Mouse (Mus musculus) stomach, postnatal 0 days (tissue): ENCODE measurements around the gene Slc44a1. TPM values are rescaled to one million over a fixed set of nuclear protein-coding genes. Genes with fewer than 3 reads are reported as not detected.

Experiments used
- ATAC-seq: fragments of 200-750 bp; cut with Nextera tagmentation; 2 replicates; pipeline ENCODE4 v1.8.0; 2017; ENCODE audit not compliant: low FRiP score, low TSS enrichment
- DNase-seq: peaks from one replicate; pipeline ENCODE4 v3.0.0-alpha.2; 2016; ENCODE audit warnings: low spot score
- H3K27ac ChIP-seq: fragments of 300-500 bp; sonication (generic); replicated peaks from 2 replicates; pipeline ENCODE4 v1.5.1; 2014; ENCODE audit warnings: mild to moderate bottlenecking, control low read depth
- H3K27me3 ChIP-seq: fragments of 300-500 bp; sonication (generic); 2 replicates; pipeline ENCODE4 v1.6.1; 2014; ENCODE audit warnings: low read length; ENCODE audit not compliant: control insufficient read depth, insufficient read depth
- H3K36me3 ChIP-seq: fragments of 300-500 bp; sonication (generic); 2 replicates; pipeline ENCODE4 v1.6.1; 2014; ENCODE audit warnings: low read length, mixed read lengths; ENCODE audit not compliant: control insufficient read depth, insufficient read depth
- H3K4me1 ChIP-seq: fragments of 300-500 bp; sonication (generic); replicated peaks from 2 replicates; pipeline ENCODE4 v1.6.1; 2014; ENCODE audit warnings: antibody characterized with exemption; ENCODE audit not compliant: control insufficient read depth, insufficient read depth
- H3K4me2 ChIP-seq: fragments of 300-500 bp; sonication (generic); replicated peaks from 2 replicates; pipeline ENCODE4 v1.6.1; 2014; ENCODE audit warnings: low read depth, mild to moderate bottlenecking, control low read depth, moderate library complexity
- H3K4me3 ChIP-seq: fragments of 300-500 bp; sonication (generic); 2 replicates; pipeline ENCODE4 v1.5.1; 2014; ENCODE audit warnings: low read depth, low read length, control low read depth
- H3K9ac ChIP-seq: fragments of 300-500 bp; sonication (generic); 2 replicates; pipeline ENCODE4 v1.6.1; 2014; ENCODE audit warnings: mild to moderate bottlenecking, low read length, control low read depth, mixed read lengths
- H3K9me3 ChIP-seq: fragments of 300-500 bp; sonication (generic); 2 replicates; pipeline ENCODE4 v1.6.1; 2016; ENCODE audit warnings: low read length; ENCODE audit not compliant: control insufficient read depth
- CTCF ChIP-seq: IDR thresholded peaks from 2 replicates; pipeline ENCODE4 v1.5.1; 2016; ENCODE audit warnings: antibody characterized with exemption, low read depth, mild to moderate bottlenecking, moderate library complexity
- EP300 ChIP-seq: optimal IDR thresholded peaks from 2 replicates; pipeline ENCODE3; 2016; ENCODE audit warnings: antibody characterized with exemption
- WGBS: fragments of 180-500 bp; shearing (Covaris S2); extraction: QIAGEN DNeasy Blood & Tissue Kit; methylation state at CpG from one replicate; pipeline ENCODE4 v1.1.7; 2014; 5-methylcytosine and 5-hydroxymethylcytosine counted together
- polyA plus RNA-seq: library from polyadenylated mRNA; unstranded; fragments of >200 nt; fragmentation: Nextera tagmentation; extraction: Ambion mirVana; gene quantifications from 2 replicates; pipeline ENCODE4 v1.2.1, GENCODE M21; 2015

Gene Slc44a1
- polyA plus RNA-seq, 1 experiment from 2014 or later: 31.9 TPM

DNA sequence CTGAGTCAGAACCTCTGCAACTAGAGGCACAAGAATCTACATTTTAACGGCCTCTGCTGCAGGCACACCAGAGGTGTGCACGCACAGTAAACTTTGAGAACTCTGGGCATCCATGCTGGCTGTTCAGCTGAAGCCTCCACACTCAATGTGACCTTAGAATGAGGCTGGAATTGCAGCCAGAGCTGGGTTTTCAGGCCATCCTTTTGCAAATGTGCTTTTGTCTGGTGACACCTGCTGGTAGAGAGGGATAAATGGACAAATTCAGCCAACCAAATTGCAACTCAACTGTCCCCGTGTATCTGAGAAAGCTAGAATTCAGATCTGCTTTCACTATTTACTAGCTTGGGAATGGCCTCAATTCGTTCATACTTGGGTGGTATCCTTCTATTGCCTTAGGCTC, 154.0 kb downstream of the Slc44a1 start:
- ATAC-seq (no peak; the same call in 1 of the 2 replicates), DNase-seq (peak; percentile 37)
- TF ChIP-seq CTCF (peak; percentile 90), EP300 (no peak)
- Histone ChIP-seq H3K4me1 (no peaks in the 10 kb centered on the region), H3K9ac (no peak overlapping the region), H3K27me3 (no peaks in the 10 kb centered on the region), H3K4me2 (no peak overlapping the region), H3K36me3 (no peaks in the 10 kb centered on the region), H3K4me3 (no peak overlapping the region), H3K27ac (no peak overlapping the region), H3K9me3 (no peaks in the 10 kb centered on the region)
- WGBS: 26% methylated on average over 4 of the region's 4 CpGs

- WGBS: 53% methylated on average over 12 of the region's 12 CpGs
- H3K36me3 ChIP-seq: no peaks in the 10 kb centered on the region
- H3K9me3 ChIP-seq: no peaks in the 10 kb centered on the region
- no peaks in the 10 kb centered on the region for H3K4me1 ChIP-seq
- H3K4me2 ChIP-seq: no peak overlapping the region
- H3K27ac ChIP-seq: no peak overlapping the region
- H3K4me3 ChIP-seq: no peak overlapping the region
- no peaks in the 10 kb centered on the region for H3K27me3 ChIP-seq
- TF ChIP-seq EP300 (no peak), CTCF (no peak)
- DNase-seq (no peak), ATAC-seq (peak; percentile 58; the same call in 1 of the 2 replicates)
- H3K9ac ChIP-seq: no peak overlapping the region
Observed at GRCm38 (mm10) chr4:53595246-53596062, 155.2 kb downstream of the Slc44a1 start.

DNA sequence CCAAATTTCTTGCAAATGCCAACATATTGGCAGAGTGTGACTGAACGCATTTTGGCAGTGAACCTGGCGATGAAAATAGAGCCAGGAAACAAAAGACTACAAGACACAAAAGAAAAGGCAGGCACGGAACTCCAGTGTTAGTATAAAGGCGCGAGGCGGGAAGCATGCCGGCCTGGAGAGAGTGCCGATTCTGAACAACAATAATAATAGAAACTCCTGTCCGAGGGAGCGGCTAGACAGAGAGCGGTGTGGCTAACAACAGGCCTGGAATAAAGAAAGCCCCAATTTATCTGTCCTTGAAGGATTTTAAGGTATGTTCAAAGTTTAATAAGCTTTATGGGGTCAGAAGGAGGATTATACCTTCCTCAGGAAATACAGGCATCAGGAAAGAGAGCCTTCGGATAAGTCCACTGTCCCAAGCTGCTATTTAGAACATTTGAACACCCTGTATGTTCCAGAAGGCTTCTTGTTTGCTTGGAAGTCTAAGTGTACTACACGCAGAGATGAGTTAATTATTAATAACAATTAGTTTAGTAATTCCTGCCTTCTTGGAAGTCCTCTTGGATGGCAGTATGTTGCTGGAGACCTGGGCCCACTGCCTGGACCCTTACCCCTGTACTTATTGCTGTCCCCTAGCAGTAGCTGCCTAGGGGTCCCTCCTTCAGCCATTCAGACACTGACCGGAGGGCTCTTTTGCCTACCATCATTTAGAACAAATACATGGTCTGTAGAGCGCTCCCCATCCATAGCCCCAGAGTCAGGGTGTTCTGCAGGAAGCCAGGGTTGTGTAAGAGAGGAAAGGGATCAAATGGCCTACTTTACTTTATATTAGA, 156.1 kb downstream of the Slc44a1 start:
- H3K36me3 ChIP-seq: no peaks in the 10 kb centered on the region
- no peak overlapping the region; the same call in 1 of the 2 replicates for H3K27ac ChIP-seq
- DNase-seq (no peak), ATAC-seq (no peak)
- no peaks in the 10 kb centered on the region for H3K4me1 ChIP-seq
- H3K4me3 ChIP-seq: no peak overlapping the region
- no peaks in the 10 kb centered on the region for H3K9me3 ChIP-seq
- no peak overlapping the region for H3K9ac ChIP-seq
- WGBS: 55% methylated on average over 15 of the region's 15 CpGs
- H3K4me2 ChIP-seq: no peak overlapping the region
- no peaks in the 10 kb centered on the region for H3K27me3 ChIP-seq
- TF ChIP-seq CTCF (no peak), EP300 (no peak)

DNA sequence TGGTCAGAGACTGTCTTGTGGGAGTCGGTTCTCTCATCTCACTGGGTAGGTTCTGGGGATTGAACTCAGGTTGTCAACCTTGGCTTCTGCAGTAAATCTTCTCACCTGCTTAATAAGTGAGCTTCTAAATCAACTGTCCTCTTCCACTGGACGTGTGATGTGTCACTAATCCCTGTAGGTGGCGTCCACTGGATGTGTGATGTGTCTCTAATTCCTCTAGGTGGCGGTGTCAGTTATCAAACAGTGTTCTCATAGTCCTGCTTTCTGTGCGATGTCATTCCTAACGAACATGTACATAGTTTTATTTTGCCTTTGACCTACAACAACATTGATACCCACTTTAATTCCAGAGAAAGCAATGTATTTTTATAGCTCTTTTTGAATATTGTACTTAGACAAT, 160.2 kb downstream of the Slc44a1 start:
- no peak overlapping the region for H3K4me3 ChIP-seq
- no peaks in the 10 kb centered on the region for H3K36me3 ChIP-seq
- H3K9me3 ChIP-seq: no peaks in the 10 kb centered on the region
- H3K27me3 ChIP-seq: no peaks in the 10 kb centered on the region
- no peak overlapping the region for H3K9ac ChIP-seq
- ATAC-seq (0 out of 2 replicates have a peak, but pooled peaks have one; percentile 57), DNase-seq (peak; percentile 21)
- WGBS: 47% methylated on average over 6 of the region's 6 CpGs
- TF ChIP-seq EP300 (no peak), CTCF (peak; percentile 94)
- no peak overlapping the region for H3K4me2 ChIP-seq
- no peak overlapping the region for H3K27ac ChIP-seq
- no peaks in the 10 kb centered on the region for H3K4me1 ChIP-seq

DNA sequence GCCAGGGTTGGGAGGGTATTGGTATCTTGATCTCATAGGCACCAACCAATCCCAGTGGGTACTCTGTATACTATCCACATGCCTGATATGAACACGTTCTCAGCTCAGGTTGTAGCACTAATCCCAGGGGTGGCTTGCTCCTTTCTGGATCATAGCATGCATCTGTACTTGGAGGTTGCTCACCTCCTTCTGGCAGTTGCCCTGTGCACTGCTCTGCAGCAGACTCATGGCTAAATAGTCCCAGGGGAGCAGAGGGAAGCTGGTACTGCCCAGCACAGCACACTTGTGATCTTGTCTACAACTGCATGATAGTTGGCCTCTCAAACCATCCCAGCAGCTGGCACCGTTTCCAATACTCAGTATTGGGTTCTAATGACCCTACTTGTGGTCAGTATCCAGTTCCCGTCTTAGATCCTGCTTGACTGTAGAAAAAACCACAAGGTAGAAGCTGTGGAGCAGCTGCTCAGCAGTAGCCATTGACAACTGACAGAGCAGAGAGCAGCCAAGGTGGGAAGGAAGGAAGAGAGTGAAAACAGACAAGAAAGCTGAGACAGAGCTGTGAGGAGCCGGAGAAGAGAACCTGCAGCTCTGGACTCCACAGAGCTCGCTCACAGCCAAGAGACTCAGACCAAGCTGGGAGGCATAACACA, 174.5 kb downstream of the Slc44a1 start:
- WGBS: 88% methylated on average over 5 of the region's 5 CpGs

More for the DNA sequence above, 174.5 kb downstream of the Slc44a1 start:
- Histone ChIP-seq H3K4me3 (no peak overlapping the region), H3K27ac (no peak overlapping the region), H3K27me3 (no peaks in the 10 kb centered on the region), H3K36me3 (no peaks in the 10 kb centered on the region), H3K9me3 (no peaks in the 10 kb centered on the region), H3K9ac (no peak overlapping the region), H3K4me1 (no peaks in the 10 kb centered on the region), H3K4me2 (no peak overlapping the region)
- TF ChIP-seq EP300: no peak
- no peak for ATAC-seq
- no peak for DNase-seq
